Mouse (Mus musculus): ENCODE measurements around the gene Ksr2. TPM values are rescaled to one million over a fixed set of nuclear protein-coding genes. Genes with fewer than 3 reads are reported as not detected.

The Ksr2 gene
- polyA plus RNA-seq, 1 experiment = 0.30 TPM

DNA sequence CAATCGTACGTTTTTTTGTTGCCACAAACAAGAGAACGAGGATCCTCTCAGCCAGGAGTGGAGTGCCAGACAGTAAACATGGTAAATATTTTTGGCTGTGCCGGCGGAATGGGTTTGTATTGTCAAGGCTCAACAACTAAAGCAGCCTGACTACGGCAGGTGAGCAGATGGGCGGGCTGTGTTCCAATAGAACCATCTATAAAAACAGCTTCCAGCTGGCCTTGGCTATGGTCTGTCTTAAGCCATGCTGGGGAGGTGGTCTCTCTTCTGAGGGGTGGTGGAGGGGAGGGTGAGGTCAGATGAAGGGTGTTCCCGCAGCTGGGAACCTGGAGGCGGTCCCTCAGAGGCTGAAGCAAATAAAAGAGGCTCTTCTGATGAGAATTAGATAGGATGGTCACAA, 142.8 kb downstream of the Ksr2 start:
- no peak for TF ChIP-seq CTCF (IDR thresholded peaks at IDR 0.05; ENCODE audit: extremely low read depth, insufficient read depth, insufficient read length, insufficient replicate concordance)
- no peak for TF ChIP-seq POLR2A (IDR thresholded peaks at IDR 0.05; ENCODE audit: low read depth, low read length)

DNA sequence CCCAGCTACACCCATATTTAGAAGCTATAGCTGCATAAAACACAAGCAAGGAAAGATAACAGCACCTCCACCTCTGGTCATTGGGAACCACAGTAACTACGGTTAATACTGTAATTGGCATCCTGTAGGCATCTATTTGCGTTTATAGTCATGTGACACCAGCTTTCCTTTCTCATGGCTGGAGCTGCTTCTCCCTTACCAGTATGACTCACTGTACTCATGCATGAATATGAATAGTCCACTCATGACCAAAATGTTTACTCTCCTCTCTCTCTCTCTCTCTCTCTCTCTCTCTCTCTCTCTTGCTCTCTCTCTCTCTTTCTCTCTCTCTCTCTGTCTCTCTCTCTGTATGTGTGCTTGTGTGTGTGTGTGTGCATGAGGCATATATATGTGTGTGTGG, 147.3 kb downstream of the Ksr2 start:
- Histone ChIP-seq H3K27ac (ENCODE audit: insufficient read depth, low read length) (no peak overlapping the region), H3K4me3 (ENCODE audit: extremely low read depth, insufficient read depth, insufficient read length) (no peak overlapping the region), H3K27me3 (ENCODE audit: control insufficient read depth, insufficient read depth, low read length) (no peaks in the 10 kb centered on the region), H3K4me1 (ENCODE audit: control insufficient read depth, insufficient read depth, insufficient read length) (no peaks in the 10 kb centered on the region), H3K36me3 (ENCODE audit: control insufficient read depth, insufficient read depth, low read length) (no peaks in the 10 kb centered on the region)
- 84% methylated on average over 2 of the region's 2 CpGs for WGBS
- DNase-seq (ENCODE audit: low read depth in 1 of 2, low spot score in 2 of 2) = no peak
- TF ChIP-seq CTCF (IDR thresholded peaks at IDR 0.05; ENCODE audit: extremely low read depth, insufficient read depth, insufficient read length, insufficient replicate concordance) (no peak), POLR2A (IDR thresholded peaks at IDR 0.05; ENCODE audit: low read depth, low read length) (no peak)

More for the DNA sequence above, 142.8 kb downstream of the Ksr2 start:
- 90% methylated on average over 9 of the region's 9 CpGs for WGBS
- no peaks in the 10 kb centered on the region for H3K36me3 ChIP-seq (ENCODE audit: control insufficient read depth, insufficient read depth, low read length)
- H3K27ac ChIP-seq (ENCODE audit: insufficient read depth, low read length) = no peak overlapping the region
- no peak overlapping the region for H3K4me3 ChIP-seq (ENCODE audit: extremely low read depth, insufficient read depth, insufficient read length)
- H3K4me1 ChIP-seq (ENCODE audit: control insufficient read depth, insufficient read depth, insufficient read length) = no peaks in the 10 kb centered on the region
- no peaks in the 10 kb centered on the region for H3K27me3 ChIP-seq (ENCODE audit: control insufficient read depth, insufficient read depth, low read length)
- DNase-seq (ENCODE audit: low read depth in 1 of 2, low spot score in 2 of 2) = no peak

DNA sequence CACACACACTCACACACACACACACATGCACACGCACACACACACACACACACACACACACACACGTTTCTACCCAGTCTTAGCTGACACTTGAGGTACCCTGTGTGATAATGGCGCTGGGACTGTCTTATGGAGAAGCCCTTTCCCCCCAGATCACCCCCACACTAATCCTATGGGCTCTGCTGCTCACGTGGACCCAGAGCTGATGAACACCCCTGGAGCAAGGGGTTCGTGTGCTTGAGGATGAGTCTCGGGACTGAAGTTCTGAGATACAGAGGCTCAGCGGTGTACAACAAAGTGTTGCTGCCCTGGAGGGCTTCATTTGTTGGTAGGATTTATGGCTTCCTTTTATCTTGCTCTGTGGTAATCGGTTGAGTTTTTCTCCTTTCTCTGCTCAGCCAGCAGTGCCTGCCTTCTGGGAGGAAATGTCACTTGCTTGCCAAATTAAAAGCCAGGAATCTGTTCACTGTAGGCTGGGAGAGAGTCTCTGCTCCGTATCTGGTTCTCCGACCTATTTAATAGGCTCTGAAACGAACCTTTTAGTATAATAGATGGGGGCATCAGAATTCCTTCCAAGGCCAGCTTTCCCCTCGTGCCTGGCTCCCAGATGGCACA, 152.4 kb downstream of the Ksr2 start:
- no peaks in the 10 kb centered on the region for H3K27me3 ChIP-seq (ENCODE audit: control insufficient read depth, insufficient read depth, low read length)
- WGBS = 50% methylated on average over 12 of the region's 12 CpGs
- H3K27ac ChIP-seq (ENCODE audit: insufficient read depth, low read length) = no peak overlapping the region
- TF ChIP-seq CTCF (IDR thresholded peaks at IDR 0.05; ENCODE audit: extremely low read depth, insufficient read depth, insufficient read length, insufficient replicate concordance) = no peak
- no peak for TF ChIP-seq POLR2A (IDR thresholded peaks at IDR 0.05; ENCODE audit: low read depth, low read length)
- no peak overlapping the region for H3K4me3 ChIP-seq (ENCODE audit: extremely low read depth, insufficient read depth, insufficient read length)
- no peaks in the 10 kb centered on the region for H3K36me3 ChIP-seq (ENCODE audit: control insufficient read depth, insufficient read depth, low read length)
- no peak for DNase-seq (ENCODE audit: low read depth in 1 of 2, low spot score in 2 of 2)
- no peaks in the 10 kb centered on the region for H3K4me1 ChIP-seq (ENCODE audit: control insufficient read depth, insufficient read depth, insufficient read length)

- no peak overlapping the region for H3K4me3 ChIP-seq (ENCODE audit: extremely low read depth, insufficient read depth, insufficient read length)
- no peak for DNase-seq (ENCODE audit: low read depth in 1 of 2, low spot score in 2 of 2)
- H3K27ac ChIP-seq (ENCODE audit: insufficient read depth, low read length) = no peak overlapping the region
- WGBS = 57% methylated on average over 6 of the region's 6 CpGs
- no peaks in the 10 kb centered on the region for H3K27me3 ChIP-seq (ENCODE audit: control insufficient read depth, insufficient read depth, low read length)
- H3K36me3 ChIP-seq (ENCODE audit: control insufficient read depth, insufficient read depth, low read length) = no peaks in the 10 kb centered on the region
- H3K4me1 ChIP-seq (ENCODE audit: control insufficient read depth, insufficient read depth, insufficient read length) = no peaks in the 10 kb centered on the region
- TF ChIP-seq CTCF (IDR thresholded peaks at IDR 0.05; ENCODE audit: extremely low read depth, insufficient read depth, insufficient read length, insufficient replicate concordance) = no peak
- TF ChIP-seq POLR2A (IDR thresholded peaks at IDR 0.05; ENCODE audit: low read depth, low read length) = no peak
These were observed 155.5 kb downstream of the Ksr2 start for GRCm38 (mm10) chr5:117569190-117569795.

GRCm38 (mm10) chr5:117572428-117572827, 158.6 kb downstream of the Ksr2 start:
- Histone ChIP-seq H3K4me3 (ENCODE audit: extremely low read depth, insufficient read depth, insufficient read length) (no peak overlapping the region), H3K27ac (ENCODE audit: insufficient read depth, low read length) (no peak overlapping the region), H3K4me1 (ENCODE audit: control insufficient read depth, insufficient read depth, insufficient read length) (no peaks in the 10 kb centered on the region), H3K27me3 (ENCODE audit: control insufficient read depth, insufficient read depth, low read length) (no peaks in the 10 kb centered on the region), H3K36me3 (ENCODE audit: control insufficient read depth, insufficient read depth, low read length) (no peaks in the 10 kb centered on the region)
- WGBS = 84% methylated on average over 14 of the region's 14 CpGs
- TF ChIP-seq POLR2A (IDR thresholded peaks at IDR 0.05; ENCODE audit: low read depth, low read length) (no peak), CTCF (IDR thresholded peaks at IDR 0.05; ENCODE audit: extremely low read depth, insufficient read depth, insufficient read length, insufficient replicate concordance) (no peak)
- DNase-seq (ENCODE audit: low read depth in 1 of 2, low spot score in 2 of 2) = no peak

GRCm38 (mm10) chr5:117574894-117575293, 161.1 kb downstream of the Ksr2 start:
- Histone ChIP-seq H3K27me3 (ENCODE audit: control insufficient read depth, insufficient read depth, low read length) (no peaks in the 10 kb centered on the region), H3K4me3 (ENCODE audit: extremely low read depth, insufficient read depth, insufficient read length) (no peak overlapping the region), H3K36me3 (ENCODE audit: control insufficient read depth, insufficient read depth, low read length) (no peaks in the 10 kb centered on the region), H3K4me1 (ENCODE audit: control insufficient read depth, insufficient read depth, insufficient read length) (no peaks in the 10 kb centered on the region), H3K27ac (ENCODE audit: insufficient read depth, low read length) (no peak overlapping the region)
- WGBS = 69% methylated on average over 7 of the region's 7 CpGs
- DNase-seq (ENCODE audit: low read depth in 1 of 2, low spot score in 2 of 2) = no peak
- TF ChIP-seq CTCF (IDR thresholded peaks at IDR 0.05; ENCODE audit: extremely low read depth, insufficient read depth, insufficient read length, insufficient replicate concordance) (no peak), POLR2A (IDR thresholded peaks at IDR 0.05; ENCODE audit: low read depth, low read length) (no peak)

- DNase-seq (ENCODE audit: low read depth in 1 of 2, low spot score in 2 of 2) = no peak
- Histone ChIP-seq H3K36me3 (ENCODE audit: control insufficient read depth, insufficient read depth, low read length) (no peaks in the 10 kb centered on the region), H3K4me3 (ENCODE audit: extremely low read depth, insufficient read depth, insufficient read length) (no peak overlapping the region), H3K27me3 (ENCODE audit: control insufficient read depth, insufficient read depth, low read length) (no peaks in the 10 kb centered on the region), H3K27ac (ENCODE audit: insufficient read depth, low read length) (no peak overlapping the region), H3K4me1 (ENCODE audit: control insufficient read depth, insufficient read depth, insufficient read length) (no peaks in the 10 kb centered on the region)
- WGBS = 77% methylated on average over 5 of the region's 5 CpGs
- TF ChIP-seq POLR2A (IDR thresholded peaks at IDR 0.05; ENCODE audit: low read depth, low read length) (no peak), CTCF (IDR thresholded peaks at IDR 0.05; ENCODE audit: extremely low read depth, insufficient read depth, insufficient read length, insufficient replicate concordance) (no peak)
These were observed 163.8 kb downstream of the Ksr2 start for GRCm38 (mm10) chr5:117577598-117577997.

Data from spleen, adult 2 months (tissue).